In genomic region chr15:86673096-86673520, GRCm38 (mm10) we compare ENCODE assay signal across 9 mouse cellular contexts.
DNase-seq lines count a peak whose midpoint lies in the region; ATAC-seq lines count a peak whose summit lies in the region.
"Had no signal": no experiment of that assay in that cellular context is flagged by ENCODE, and none has a peak within 500 bp of the region (broad histone marks: within the 10 kb centered on the region; RNA-seq: fewer than 3 reads in every experiment).

No protein-coding gene starts in this region.

- peak; percentile 25 for DNase-seq in adrenal gland, postnatal 14 days
- no peak for DNase-seq in adrenal gland, adult 18-20 months (ENCODE audit: low spot score in 2 of 2)
- DNase-seq in midbrain, embryonic 11.5 days (ENCODE audit: low spot score, missing footprints): peak; percentile 84
- peak; percentile 42 for DNase-seq in right cerebral cortex, postnatal 25 days
- no peak for DNase-seq in spleen, postnatal 36 days (ENCODE audit: low spot score in 2 of 2)
- no peak for DNase-seq in adrenal gland, adult 8-10 months

- no peak overlapping the region for H3K4me2 ChIP-seq in midbrain, embryonic 11.5 days
- no peak overlapping the region for H3K4me2 ChIP-seq in midbrain, embryonic 16.5 days (ENCODE audit: low read length)
- H3K4me2 ChIP-seq in hindbrain, embryonic 16.5 days (ENCODE audit: low read length): no peak overlapping the region; the same call in 1 of the 2 replicates
- H3K4me2 ChIP-seq: intestine, embryonic 15.5 days had no signal

- no peak overlapping the region for H3K9ac ChIP-seq in midbrain, embryonic 11.5 days (ENCODE audit: low read length)
- no peak overlapping the region for H3K9ac ChIP-seq in midbrain, embryonic 16.5 days (ENCODE audit: low read depth, low read length)
- H3K9ac ChIP-seq in hindbrain, embryonic 16.5 days (ENCODE audit: low read depth, low read length): no peak overlapping the region
- H3K9ac ChIP-seq: intestine, embryonic 15.5 days had no signal

- H3K27me3 ChIP-seq in midbrain, embryonic 11.5 days (ENCODE audit: control insufficient read depth, insufficient read depth, low read length): no peaks in the 10 kb centered on the region
- H3K27me3 ChIP-seq in midbrain, embryonic 16.5 days (ENCODE audit: control insufficient read depth, insufficient read depth, low read depth, low read length): no peaks in the 10 kb centered on the region; the same call in 1 of the 2 replicates
- no peaks in the 10 kb centered on the region for H3K27me3 ChIP-seq in hindbrain, embryonic 16.5 days (replicated peaks; ENCODE audit: control insufficient read depth, insufficient read depth, low read length)
- H3K27me3 ChIP-seq: intestine, embryonic 15.5 days had no signal

- no peaks in the 10 kb centered on the region for H3K9me3 ChIP-seq in midbrain, embryonic 11.5 days (ENCODE audit: control insufficient read depth, low read length)
- no peaks in the 10 kb centered on the region for H3K9me3 ChIP-seq in midbrain, embryonic 16.5 days (replicated peaks; ENCODE audit: control insufficient read depth, low read length, poor library complexity, severe bottlenecking)
- no peaks in the 10 kb centered on the region for H3K9me3 ChIP-seq in hindbrain, embryonic 16.5 days (ENCODE audit: control insufficient read depth, low read length)
- H3K9me3 ChIP-seq: intestine, embryonic 15.5 days had no signal

- no peak for ATAC-seq in midbrain, embryonic 11.5 days (ENCODE audit: low FRiP score)
- ATAC-seq in midbrain, embryonic 16.5 days: no peak
- ATAC-seq in hindbrain, embryonic 16.5 days: 0 out of 2 replicates have a peak, but pooled peaks have one; percentile 50
- ATAC-seq: intestine, embryonic 15.5 days had no signal

- H3K27ac ChIP-seq in midbrain, embryonic 11.5 days (ENCODE audit: low read depth, low read length): no peak overlapping the region
- no peak overlapping the region for H3K27ac ChIP-seq in midbrain, embryonic 16.5 days (ENCODE audit: low read length)
- H3K27ac ChIP-seq in hindbrain, embryonic 16.5 days (ENCODE audit: low read depth, low read length): no peak overlapping the region
- H3K27ac ChIP-seq: intestine, embryonic 15.5 days had no signal

- 35% methylated on average over 9 of the region's 9 CpGs for WGBS in midbrain, embryonic 11.5 days
- WGBS in midbrain, embryonic 16.5 days: 24% methylated on average over 9 of the region's 9 CpGs
- 21% methylated on average over 9 of the region's 9 CpGs for WGBS in hindbrain, embryonic 16.5 days

- no peaks in the 10 kb centered on the region for H3K36me3 ChIP-seq in midbrain, embryonic 11.5 days (ENCODE audit: control insufficient read depth, insufficient read depth, low read length)
- no peaks in the 10 kb centered on the region for H3K36me3 ChIP-seq in midbrain, embryonic 16.5 days (ENCODE audit: control insufficient read depth, insufficient read depth, low read length)
- H3K36me3 ChIP-seq in hindbrain, embryonic 16.5 days (ENCODE audit: control insufficient read depth, insufficient read depth, low read length): no peaks in the 10 kb centered on the region
- H3K36me3 ChIP-seq: intestine, embryonic 15.5 days had no signal

- no peak overlapping the region for H3K4me3 ChIP-seq in midbrain, embryonic 11.5 days (ENCODE audit: low read depth, low read length)
- H3K4me3 ChIP-seq in midbrain, embryonic 16.5 days (ENCODE audit: low read depth, low read length): no peak overlapping the region
- H3K4me3 ChIP-seq in hindbrain, embryonic 16.5 days (ENCODE audit: low read length): no peak overlapping the region
- H3K4me3 ChIP-seq: intestine, embryonic 15.5 days had no signal

- no peaks in the 10 kb centered on the region for H3K4me1 ChIP-seq in midbrain, embryonic 11.5 days (ENCODE audit: control insufficient read depth, insufficient read depth, low read length)
- H3K4me1 ChIP-seq in midbrain, embryonic 16.5 days (ENCODE audit: control insufficient read depth, insufficient read depth, low read length): peaks cover 7% of the 10 kb centered on the region
- peaks cover 4% of the 10 kb centered on the region; the same call in 1 of the 2 replicates for H3K4me1 ChIP-seq in hindbrain, embryonic 16.5 days (ENCODE audit: control insufficient read depth, insufficient read depth, low read depth, low read length)
- H3K4me1 ChIP-seq: intestine, embryonic 15.5 days had no signal

Comparison
In these comparisons a context has a peak if more than half of its experiments do, and no peak if none do; other contexts are left out.
1. DNase-seq: peak in adrenal gland, postnatal 14 days (single experiment), midbrain, embryonic 11.5 days (single experiment) and right cerebral cortex, postnatal 25 days (single experiment); none in adrenal gland, adult 18-20 months (0 of 2), spleen, postnatal 36 days (0 of 2) and adrenal gland, adult 8-10 months (single experiment).